Comparison of ENCODE assay signal across 9 mouse cellular contexts in the genomic region with DNA sequence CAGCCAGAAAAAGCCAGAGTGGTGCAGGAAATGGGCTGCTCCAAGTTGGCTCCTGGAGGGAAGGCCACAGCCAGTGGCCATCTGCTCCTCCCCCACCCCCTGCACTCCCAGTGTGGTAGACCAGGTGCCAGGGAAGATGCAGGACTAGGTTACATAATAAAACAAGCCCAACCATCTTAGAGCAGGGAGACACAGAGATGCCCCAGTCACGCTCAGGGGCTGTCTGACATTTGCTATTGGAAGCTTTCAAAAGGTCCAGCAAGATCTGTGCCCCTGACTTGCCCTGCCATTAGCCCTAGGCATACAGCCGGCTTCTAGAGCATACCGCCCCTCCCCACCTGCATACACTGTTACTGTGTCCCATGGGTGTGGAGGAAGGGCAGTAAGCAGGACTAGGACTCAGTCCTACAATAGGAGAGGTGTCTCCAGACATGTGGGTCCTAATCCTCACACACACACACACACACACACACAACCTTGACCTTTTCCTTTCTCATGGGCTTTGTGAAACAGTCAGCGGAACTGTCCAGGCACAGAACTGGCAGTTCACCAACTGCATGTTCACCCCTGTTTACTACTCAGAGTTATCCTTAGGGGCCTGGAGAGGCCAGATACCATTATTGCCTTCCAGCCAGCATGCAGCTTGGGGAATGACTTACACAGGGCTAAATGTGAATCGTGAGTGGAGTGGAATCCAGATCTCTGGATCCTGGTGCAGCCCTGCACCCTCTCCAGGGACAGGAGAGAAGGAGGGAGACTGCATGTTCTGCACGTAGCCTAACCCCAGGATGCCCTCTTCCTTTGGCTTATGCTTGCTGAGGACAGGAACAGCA. TPM values are rescaled to one million over a fixed set of nuclear protein-coding genes. Genes with fewer than 3 reads are reported as not detected.
DNase-seq lines count a peak whose midpoint lies in the region; ATAC-seq and TF ChIP-seq lines count a peak whose summit lies in the region.
"Had no signal": no experiment of that assay in that cellular context is flagged by ENCODE, and none has a peak within 500 bp of the region (broad histone marks: within the 10 kb centered on the region; RNA-seq: fewer than 3 reads in every experiment).

No protein-coding gene starts in this region.

- no peak for TF ChIP-seq EP300 in liver, postnatal 0 days (IDR thresholded peaks at IDR 0.05; ENCODE audit: low read depth)

- no peak for TF ChIP-seq CTCF in hindbrain, postnatal 0 days (IDR thresholded peaks at IDR 0.05; ENCODE audit: low read depth)
- TF ChIP-seq CTCF in liver, postnatal 0 days (IDR thresholded peaks at IDR 0.05; ENCODE audit: low read depth) = no peak

- H3K27me3 ChIP-seq in hindbrain, postnatal 0 days (ENCODE audit: insufficient read depth, low read length) = no peaks in the 10 kb centered on the region
- H3K27me3 ChIP-seq in liver, postnatal 0 days (ENCODE audit: insufficient read depth, low read length) = no peaks in the 10 kb centered on the region
- H3K27me3 ChIP-seq: Patski had no signal

- 0 out of 2 replicates have a peak, but pooled peaks have one; percentile 37 for ATAC-seq in hindbrain, postnatal 0 days
- peak; percentile 16 for ATAC-seq in liver, postnatal 0 days
- ATAC-seq: Patski had no signal

- H3K4me3 ChIP-seq in hindbrain, postnatal 0 days (ENCODE audit: low read length) = no peak overlapping the region
- no peak overlapping the region for H3K4me3 ChIP-seq in liver, postnatal 0 days (ENCODE audit: low read depth, low read length)

- 52% methylated on average over 6 of the region's 6 CpGs for WGBS in hindbrain, postnatal 0 days
- WGBS in liver, postnatal 0 days (ENCODE audit: insufficient replicate concordance) = 57% methylated on average over 6 of the region's 6 CpGs

- H3K27ac ChIP-seq in hindbrain, postnatal 0 days = peak overlapping the region; percentile 46; the same call in 1 of the 2 replicates
- peak overlapping the region; percentile 76 for H3K27ac ChIP-seq in liver, postnatal 0 days (ENCODE audit: low read depth)

- H3K36me3 ChIP-seq in hindbrain, postnatal 0 days (ENCODE audit: insufficient read depth, low read length) = no peaks in the 10 kb centered on the region
- H3K36me3 ChIP-seq in liver, postnatal 0 days (replicated peaks; ENCODE audit: insufficient read depth, low read length) = no peaks in the 10 kb centered on the region

- H3K4me2 ChIP-seq in hindbrain, postnatal 0 days (ENCODE audit: low read depth, low read length) = no peak overlapping the region
- no peak overlapping the region for H3K4me2 ChIP-seq in liver, postnatal 0 days (ENCODE audit: low read depth, low read length)

- peak; percentile 21 for DNase-seq in urinary bladder, adult 2 months (ENCODE audit: low spot score)
- no peak for DNase-seq in urinary bladder, postnatal 14 days (ENCODE audit: low spot score)
- DNase-seq in gastrocnemius, postnatal 10 days = peak; percentile 47
- DNase-seq in hindbrain, postnatal 0 days (ENCODE audit: low spot score) = no peak
- DNase-seq in liver, postnatal 0 days = no peak
- peak; percentile 30 for DNase-seq in yolk sac, embryonic 10.5 days (ENCODE audit: low spot score)
- DNase-seq in spleen, postnatal 10 days (ENCODE audit: low spot score in 2 of 2) = no peak
- no peak for DNase-seq in right cerebral cortex, postnatal 4 days

- H3K9ac ChIP-seq in hindbrain, postnatal 0 days (replicated peaks; ENCODE audit: low read length) = no peak overlapping the region
- H3K9ac ChIP-seq in liver, postnatal 0 days (replicated peaks) = no peak overlapping the region

- peaks cover 8% of the 10 kb centered on the region for H3K4me1 ChIP-seq in hindbrain, postnatal 0 days (ENCODE audit: insufficient read depth, low read length)
- H3K4me1 ChIP-seq in liver, postnatal 0 days (ENCODE audit: insufficient read depth) = 0 out of 2 replicates have a peak, but pooled peaks cover 3% of the 10 kb centered on the region

- no peaks in the 10 kb centered on the region for H3K9me3 ChIP-seq in hindbrain, postnatal 0 days (ENCODE audit: low read length)
- H3K9me3 ChIP-seq in liver, postnatal 0 days (ENCODE audit: low read length) = no peaks in the 10 kb centered on the region

RNA-seq across cellular contexts. Expression of gene Pomgnt2, which starts 30.4 kb away (rescaled TPM):
- polyA plus RNA-seq in urinary bladder, adult 2 months (2012; rRNA removed) = 15.7 and 16.7 TPM in 2 replicates
- total RNA-seq in gastrocnemius, postnatal 10 days (2021) = 1 to 10 TPM; 6.5 to 7.0 TPM
- total RNA-seq in hindbrain, postnatal 0 days (2014; rRNA removed) = 106 and 264 TPM in 2 replicates
- polyA plus RNA-seq in hindbrain, postnatal 0 days (2015; fragmentation: Nextera tagmentation; extraction: Ambion mirVana) = 33.0 and 33.2 TPM in 2 replicates
- 3.1 and 3.6 TPM in 2 replicates for polyA plus RNA-seq in liver, postnatal 0 days (2015; fragmentation: Nextera tagmentation; extraction: Ambion mirVana)

Comparison
In these comparisons a context has a peak if more than half of its experiments do, and no peak if none do; other contexts are left out.
1. DNase-seq: peak in urinary bladder, adult 2 months (single experiment), gastrocnemius, postnatal 10 days (single experiment) and yolk sac, embryonic 10.5 days (single experiment); none in urinary bladder, postnatal 14 days (single experiment), hindbrain, postnatal 0 days (single experiment), liver, postnatal 0 days (single experiment), spleen, postnatal 10 days (0 of 2) and right cerebral cortex, postnatal 4 days (single experiment).